Mouse (Mus musculus): ENCODE measurements around the gene Dab2ip. TPM values are rescaled to one million over a fixed set of nuclear protein-coding genes. Genes with fewer than 3 reads are reported as not detected.

Dab2ip gene
- polyA plus RNA-seq, 1 experiment from 2014 or later: 33.2 TPM

- Histone ChIP-seq H3K4me3 (ENCODE audit: low read depth, low read length) (no peak overlapping the region), H3K27ac (ENCODE audit: low read length) (no peak overlapping the region), H3K36me3 (ENCODE audit: control insufficient read depth, insufficient read depth, low read length) (no peaks in the 10 kb centered on the region), H3K4me2 (ENCODE audit: low read length) (no peak overlapping the region), H3K9ac (ENCODE audit: low read depth, low read length) (no peak overlapping the region), H3K9me3 (replicated peaks; ENCODE audit: control insufficient read depth, low read length, poor library complexity, severe bottlenecking) (no peaks in the 10 kb centered on the region), H3K27me3 (ENCODE audit: control insufficient read depth, insufficient read depth, low read depth, low read length) (no peaks in the 10 kb centered on the region), H3K4me1 (ENCODE audit: control insufficient read depth, insufficient read depth, low read length) (no peaks in the 10 kb centered on the region)
- 91% methylated on average over 4 of the region's 4 CpGs for WGBS
- no peak for ATAC-seq
Observed at GRCm38 (mm10) chr2:35567694-35568149, 9.7 kb downstream of the Dab2ip start.

GRCm38 (mm10) chr2:35570743-35571142 lies 12.7 kb downstream of the Dab2ip start:
- WGBS: 52% methylated on average over 4 of the region's 4 CpGs
- Histone ChIP-seq H3K9me3 (replicated peaks; ENCODE audit: control insufficient read depth, low read length, poor library complexity, severe bottlenecking) (no peaks in the 10 kb centered on the region), H3K4me3 (ENCODE audit: low read depth, low read length) (no peak overlapping the region), H3K4me1 (ENCODE audit: control insufficient read depth, insufficient read depth, low read length) (no peaks in the 10 kb centered on the region), H3K9ac (ENCODE audit: low read depth, low read length) (no peak overlapping the region), H3K36me3 (ENCODE audit: control insufficient read depth, insufficient read depth, low read length) (no peaks in the 10 kb centered on the region), H3K4me2 (ENCODE audit: low read length) (no peak overlapping the region), H3K27me3 (ENCODE audit: control insufficient read depth, insufficient read depth, low read depth, low read length) (no peaks in the 10 kb centered on the region), H3K27ac (ENCODE audit: low read length) (no peak overlapping the region)
- ATAC-seq: no peak

GRCm38 (mm10) chr2:35574643-35575042 lies 16.6 kb downstream of the Dab2ip start:
- H3K9me3 ChIP-seq (replicated peaks; ENCODE audit: control insufficient read depth, low read length, poor library complexity, severe bottlenecking): no peaks in the 10 kb centered on the region
- ATAC-seq: no peak
- no peak overlapping the region for H3K4me2 ChIP-seq (ENCODE audit: low read length)
- 0 out of 2 replicates have a peak, but pooled peaks cover under 1% of the 10 kb centered on the region for H3K27me3 ChIP-seq (ENCODE audit: control insufficient read depth, insufficient read depth, low read depth, low read length)
- no peak overlapping the region for H3K27ac ChIP-seq (ENCODE audit: low read length)
- 50% methylated on average over 1 of the region's 1 CpGs for WGBS
- no peaks in the 10 kb centered on the region for H3K4me1 ChIP-seq (ENCODE audit: control insufficient read depth, insufficient read depth, low read length)
- H3K4me3 ChIP-seq (ENCODE audit: low read depth, low read length): no peak overlapping the region
- H3K9ac ChIP-seq (ENCODE audit: low read depth, low read length): no peak overlapping the region
- H3K36me3 ChIP-seq (ENCODE audit: control insufficient read depth, insufficient read depth, low read length): no peaks in the 10 kb centered on the region

GRCm38 (mm10) chr2:35576675-35577074 lies 18.6 kb downstream of the Dab2ip start:
- Histone ChIP-seq H3K27ac (ENCODE audit: low read length) (no peak overlapping the region), H3K36me3 (ENCODE audit: control insufficient read depth, insufficient read depth, low read length) (no peaks in the 10 kb centered on the region), H3K9me3 (replicated peaks; ENCODE audit: control insufficient read depth, low read length, poor library complexity, severe bottlenecking) (no peaks in the 10 kb centered on the region), H3K4me1 (ENCODE audit: control insufficient read depth, insufficient read depth, low read length) (peaks cover 3% of the 10 kb centered on the region; the same call in 1 of the 2 replicates), H3K4me2 (ENCODE audit: low read length) (no peak overlapping the region), H3K27me3 (ENCODE audit: control insufficient read depth, insufficient read depth, low read depth, low read length) (peaks cover 14% of the 10 kb centered on the region), H3K4me3 (ENCODE audit: low read depth, low read length) (no peak overlapping the region), H3K9ac (ENCODE audit: low read depth, low read length) (no peak overlapping the region)
- WGBS: 87% methylated on average over 3 of the region's 3 CpGs
- ATAC-seq: no peak

DNA sequence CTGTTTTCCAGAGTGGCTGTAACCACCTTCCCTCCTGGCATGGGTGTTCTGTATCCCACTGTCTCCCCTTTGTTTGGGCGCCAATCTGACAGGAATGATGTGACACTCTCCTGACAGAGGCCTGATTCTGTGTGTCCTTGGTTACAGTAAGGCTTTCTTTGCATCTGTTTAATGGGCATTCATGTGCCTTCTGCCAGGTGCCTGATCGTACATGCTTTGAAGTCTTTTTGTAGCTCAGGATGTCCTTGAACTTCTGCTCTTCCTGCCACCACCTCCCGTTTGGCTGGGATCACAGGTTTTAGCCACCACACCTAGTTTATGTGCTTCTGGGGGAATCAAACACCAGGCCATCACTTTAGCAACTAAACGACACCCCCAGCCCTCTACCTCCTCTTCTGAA lies 22.0 kb downstream of the Dab2ip start:
- H3K4me3 ChIP-seq (ENCODE audit: low read depth, low read length): no peak overlapping the region
- H3K4me1 ChIP-seq (ENCODE audit: control insufficient read depth, insufficient read depth, low read length): peaks cover 16% of the 10 kb centered on the region
- WGBS: 78% methylated on average over 4 of the region's 4 CpGs
- peaks cover 38% of the 10 kb centered on the region for H3K27me3 ChIP-seq (ENCODE audit: control insufficient read depth, insufficient read depth, low read depth, low read length)
- H3K27ac ChIP-seq (ENCODE audit: low read length): no peak overlapping the region
- no peak overlapping the region for H3K4me2 ChIP-seq (ENCODE audit: low read length)
- ATAC-seq: no peak
- no peaks in the 10 kb centered on the region for H3K9me3 ChIP-seq (replicated peaks; ENCODE audit: control insufficient read depth, low read length, poor library complexity, severe bottlenecking)
- H3K36me3 ChIP-seq (ENCODE audit: control insufficient read depth, insufficient read depth, low read length): no peaks in the 10 kb centered on the region
- H3K9ac ChIP-seq (ENCODE audit: low read depth, low read length): no peak overlapping the region

- WGBS: under 1% methylated on average over 69 of the region's 76 CpGs
- Histone ChIP-seq H3K4me1 (ENCODE audit: control insufficient read depth, insufficient read depth, low read length) (peaks cover 16% of the 10 kb centered on the region), H3K36me3 (ENCODE audit: control insufficient read depth, insufficient read depth, low read length) (no peaks in the 10 kb centered on the region), H3K9me3 (replicated peaks; ENCODE audit: control insufficient read depth, low read length, poor library complexity, severe bottlenecking) (no peaks in the 10 kb centered on the region), H3K27ac (ENCODE audit: low read length) (no peak overlapping the region), H3K4me3 (ENCODE audit: low read depth, low read length) (peak overlapping the region; percentile 48), H3K9ac (ENCODE audit: low read depth, low read length) (peak overlapping the region; percentile 61), H3K4me2 (ENCODE audit: low read length) (peak overlapping the region; percentile 94), H3K27me3 (ENCODE audit: control insufficient read depth, insufficient read depth, low read depth, low read length) (peaks cover 38% of the 10 kb centered on the region)
- ATAC-seq: peak; percentile 39; the same call in 1 of the 2 replicates
Observed at GRCm38 (mm10) chr2:35581501-35582340, 23.7 kb downstream of the Dab2ip start.

- H3K4me1 ChIP-seq (ENCODE audit: control insufficient read depth, insufficient read depth, low read length): peaks cover 16% of the 10 kb centered on the region
- peak overlapping the region; percentile 48 for H3K4me3 ChIP-seq (ENCODE audit: low read depth, low read length)
- H3K36me3 ChIP-seq (ENCODE audit: control insufficient read depth, insufficient read depth, low read length): no peaks in the 10 kb centered on the region
- under 1% methylated on average over 28 of the region's 46 CpGs for WGBS
- H3K9ac ChIP-seq (ENCODE audit: low read depth, low read length): peak overlapping the region; percentile 61
- no peak overlapping the region for H3K27ac ChIP-seq (ENCODE audit: low read length)
- H3K9me3 ChIP-seq (replicated peaks; ENCODE audit: control insufficient read depth, low read length, poor library complexity, severe bottlenecking): no peaks in the 10 kb centered on the region
- peaks cover 38% of the 10 kb centered on the region for H3K27me3 ChIP-seq (ENCODE audit: control insufficient read depth, insufficient read depth, low read depth, low read length)
- H3K4me2 ChIP-seq (ENCODE audit: low read length): peak overlapping the region; percentile 94
- ATAC-seq: peak; percentile 59
Observed at GRCm38 (mm10) chr2:35582341-35582941, 24.4 kb downstream of the Dab2ip start.

DNA sequence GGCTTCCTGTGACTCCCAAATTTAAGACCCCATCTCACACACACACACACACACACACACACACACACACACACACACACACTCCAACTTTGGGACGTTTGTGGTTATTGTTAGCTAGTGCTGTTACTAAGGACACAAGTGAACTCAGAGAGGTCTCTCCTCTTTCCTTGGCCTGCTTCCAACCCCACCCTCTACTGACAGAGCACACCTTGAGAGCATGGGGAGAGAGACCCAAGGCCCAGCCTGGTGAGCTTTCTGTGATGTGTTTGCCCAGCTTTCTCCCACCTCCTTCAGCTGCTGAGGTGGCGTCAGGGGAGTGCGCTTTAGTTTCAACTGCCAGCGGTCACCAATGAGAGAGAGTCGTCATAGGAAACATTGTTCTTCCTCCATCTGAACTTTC lies 25.3 kb downstream of the Dab2ip start:
- Histone ChIP-seq H3K9ac (ENCODE audit: low read depth, low read length) (no peak overlapping the region), H3K27ac (ENCODE audit: low read length) (no peak overlapping the region), H3K9me3 (replicated peaks; ENCODE audit: control insufficient read depth, low read length, poor library complexity, severe bottlenecking) (no peaks in the 10 kb centered on the region), H3K4me3 (ENCODE audit: low read depth, low read length) (no peak overlapping the region), H3K4me1 (ENCODE audit: control insufficient read depth, insufficient read depth, low read length) (peaks cover 20% of the 10 kb centered on the region), H3K27me3 (ENCODE audit: control insufficient read depth, insufficient read depth, low read depth, low read length) (peaks cover 38% of the 10 kb centered on the region), H3K36me3 (ENCODE audit: control insufficient read depth, insufficient read depth, low read length) (no peaks in the 10 kb centered on the region), H3K4me2 (ENCODE audit: low read length) (no peak overlapping the region)
- WGBS: 61% methylated on average over 5 of the region's 5 CpGs
- ATAC-seq: no peak

- Histone ChIP-seq H3K4me2 (ENCODE audit: low read length) (no peak overlapping the region), H3K9ac (ENCODE audit: low read depth, low read length) (no peak overlapping the region), H3K36me3 (ENCODE audit: control insufficient read depth, insufficient read depth, low read length) (no peaks in the 10 kb centered on the region), H3K27ac (ENCODE audit: low read length) (no peak overlapping the region), H3K9me3 (replicated peaks; ENCODE audit: control insufficient read depth, low read length, poor library complexity, severe bottlenecking) (no peaks in the 10 kb centered on the region), H3K27me3 (ENCODE audit: control insufficient read depth, insufficient read depth, low read depth, low read length) (peaks cover 38% of the 10 kb centered on the region), H3K4me3 (ENCODE audit: low read depth, low read length) (no peak overlapping the region), H3K4me1 (ENCODE audit: control insufficient read depth, insufficient read depth, low read length) (peaks cover 20% of the 10 kb centered on the region)
- ATAC-seq: no peak
- WGBS: 96% methylated on average over 3 of the region's 3 CpGs
Observed at GRCm38 (mm10) chr2:35584011-35584410, 25.9 kb downstream of the Dab2ip start.
